Mouse (Mus musculus): ENCODE results near the gene Vgll4. TPM values are rescaled to one million over a fixed set of nuclear protein-coding genes. Genes with fewer than 3 reads are reported as not detected.
"Not testable (repeated sequence)": the region's sequence is repeated elsewhere in the genome, so short reads cannot be mapped to it uniquely, and the experiment has no call there.

The Vgll4 gene
- total and polyA plus RNA-seq, 2 experiments, result 24.3 to 44.5 TPM

GRCm38 (mm10) chr6:114927400-114927799 lies 42.4 kb downstream of the Vgll4 start:
- Histone ChIP-seq H3K4me1 (ENCODE audit: control insufficient read depth, insufficient read depth, low read length) (peaks cover 17% of the 10 kb centered on the region), H3K9ac (ENCODE audit: low read depth, low read length) (no peak overlapping the region), H3K27ac (replicated peaks; ENCODE audit: insufficient read depth, low read depth, low read length) (no peak overlapping the region), H3K79me2 (ENCODE audit: control insufficient read depth, insufficient read depth, low read length) (peaks cover 23% of the 10 kb centered on the region; the same call in 1 of the 2 replicates), H3K36me3 (ENCODE audit: control insufficient read depth, insufficient read depth, low read length) (no peaks in the 10 kb centered on the region), H3K4me3 (ENCODE audit: insufficient read depth, low read depth, low read length) (no peak overlapping the region), H3K27me3 (ENCODE audit: control insufficient read depth, insufficient read depth, low read length) (no peaks in the 10 kb centered on the region)
- DNase-seq (ENCODE audit: extremely low read depth, low read depth, low spot score), result no peak
- WGBS, result 93% methylated on average over 5 of the region's 5 CpGs
- TF ChIP-seq CTCF (IDR thresholded peaks at IDR 0.05; ENCODE audit: low read depth, low read length), result peak; percentile 62
- TF ChIP-seq POLR2A (IDR thresholded peaks at IDR 0.05; ENCODE audit: extremely low read depth, insufficient read depth, low read length), result no peak

GRCm38 (mm10) chr6:114926369-114927157 lies 43.2 kb downstream of the Vgll4 start:
- H3K27ac ChIP-seq (replicated peaks; ENCODE audit: insufficient read depth, low read depth, low read length), result no peak overlapping the region
- H3K4me3 ChIP-seq (ENCODE audit: insufficient read depth, low read depth, low read length), result no peak overlapping the region
- 29% methylated on average over 6 of the region's 6 CpGs for WGBS
- no peak overlapping the region for H3K9ac ChIP-seq (ENCODE audit: low read depth, low read length)
- TF ChIP-seq CTCF (IDR thresholded peaks at IDR 0.05; ENCODE audit: low read depth, low read length) (peak; percentile 52; the same call in 1 of the 2 replicates), POLR2A (IDR thresholded peaks at IDR 0.05; ENCODE audit: extremely low read depth, insufficient read depth, low read length) (no peak)
- H3K79me2 ChIP-seq (ENCODE audit: control insufficient read depth, insufficient read depth, low read length), result peaks cover 23% of the 10 kb centered on the region; the same call in 1 of the 2 replicates
- peaks cover 11% of the 10 kb centered on the region; the same call in 1 of the 2 replicates for H3K4me1 ChIP-seq (ENCODE audit: control insufficient read depth, insufficient read depth, low read length)
- H3K27me3 ChIP-seq (ENCODE audit: control insufficient read depth, insufficient read depth, low read length), result no peaks in the 10 kb centered on the region
- H3K36me3 ChIP-seq (ENCODE audit: control insufficient read depth, insufficient read depth, low read length), result no peaks in the 10 kb centered on the region
- DNase-seq (ENCODE audit: extremely low read depth, low read depth, low spot score), result no peak

- Histone ChIP-seq H3K4me1 (ENCODE audit: control insufficient read depth, insufficient read depth, low read length) (peaks cover 4% of the 10 kb centered on the region; the same call in 1 of the 2 replicates), H3K36me3 (ENCODE audit: control insufficient read depth, insufficient read depth, low read length) (no peaks in the 10 kb centered on the region), H3K79me2 (ENCODE audit: control insufficient read depth, insufficient read depth, low read length) (peaks cover 32% of the 10 kb centered on the region; the same call in 1 of the 2 replicates), H3K9ac (ENCODE audit: low read depth, low read length) (no peak overlapping the region), H3K27me3 (ENCODE audit: control insufficient read depth, insufficient read depth, low read length) (no peaks in the 10 kb centered on the region), H3K4me3 (ENCODE audit: insufficient read depth, low read depth, low read length) (no peak overlapping the region), H3K27ac (replicated peaks; ENCODE audit: insufficient read depth, low read depth, low read length) (no peak overlapping the region)
- no peak for DNase-seq (ENCODE audit: extremely low read depth, low read depth, low spot score)
- WGBS, result 95% methylated on average over 4 of the region's 4 CpGs
- TF ChIP-seq POLR2A (IDR thresholded peaks at IDR 0.05; ENCODE audit: extremely low read depth, insufficient read depth, low read length), result no peak
- no peak for TF ChIP-seq CTCF (IDR thresholded peaks at IDR 0.05; ENCODE audit: low read depth, low read length)
Measured at GRCm38 (mm10) chr6:114925196-114925595, 44.6 kb downstream of the Vgll4 start.

GRCm38 (mm10) chr6:114922355-114923096 lies 47.3 kb downstream of the Vgll4 start:
- peak; percentile 45 for TF ChIP-seq CTCF (IDR thresholded peaks at IDR 0.05; ENCODE audit: low read depth, low read length)
- WGBS, result 35% methylated on average over 7 of the region's 7 CpGs

GRCm38 (mm10) chr6:114921632-114922354 lies 48.0 kb downstream of the Vgll4 start:
- Histone ChIP-seq H3K9ac (ENCODE audit: low read depth, low read length) (peak overlapping the region; percentile 82), H3K79me2 (ENCODE audit: control insufficient read depth, insufficient read depth, low read length) (peaks cover 44% of the 10 kb centered on the region; the same call in 1 of the 2 replicates), H3K4me3 (ENCODE audit: insufficient read depth, low read depth, low read length) (peak overlapping the region; percentile 84), H3K4me1 (ENCODE audit: control insufficient read depth, insufficient read depth, low read length) (peaks cover 22% of the 10 kb centered on the region), H3K36me3 (ENCODE audit: control insufficient read depth, insufficient read depth, low read length) (no peaks in the 10 kb centered on the region), H3K27me3 (ENCODE audit: control insufficient read depth, insufficient read depth, low read length) (no peaks in the 10 kb centered on the region), H3K27ac (replicated peaks; ENCODE audit: insufficient read depth, low read depth, low read length) (peak overlapping the region; percentile 65)
- peak; percentile 75; the same call in 1 of the 2 replicates for TF ChIP-seq POLR2A (IDR thresholded peaks at IDR 0.05; ENCODE audit: extremely low read depth, insufficient read depth, low read length)
- peak; percentile 3; the same call in 1 of the 2 replicates for TF ChIP-seq CTCF (IDR thresholded peaks at IDR 0.05; ENCODE audit: low read depth, low read length)
- WGBS, result 4% methylated on average over 15 of the region's 15 CpGs
- DNase-seq (ENCODE audit: extremely low read depth, low read depth, low spot score), result peak; percentile 67

More at GRCm38 (mm10) chr6:114922355-114923096, 47.3 kb downstream of the Vgll4 start:
- peaks cover 16% of the 10 kb centered on the region for H3K4me1 ChIP-seq (ENCODE audit: control insufficient read depth, insufficient read depth, low read length)
- not testable (repeated sequence) for H3K27me3 ChIP-seq (ENCODE audit: control insufficient read depth, insufficient read depth, low read length); H3K36me3 ChIP-seq (ENCODE audit: control insufficient read depth, insufficient read depth, low read length); H3K4me3 ChIP-seq (ENCODE audit: insufficient read depth, low read depth, low read length); H3K9ac ChIP-seq (ENCODE audit: low read depth, low read length); H3K27ac ChIP-seq (replicated peaks; ENCODE audit: insufficient read depth, low read depth, low read length)
- peaks cover 46% of the 10 kb centered on the region; the same call in 1 of the 2 replicates for H3K79me2 ChIP-seq (ENCODE audit: control insufficient read depth, insufficient read depth, low read length)
- peak; percentile 78 for DNase-seq (ENCODE audit: extremely low read depth, low read depth, low spot score)

All from liver, adult 2 months (tissue).